Mouse (Mus musculus) G1E (cell line): ENCODE data around the gene Ahnak2. TPM values are rescaled to one million over a fixed set of nuclear protein-coding genes. Genes with fewer than 3 reads are reported as not detected.

ENCODE experiments used
- ATAC-seq: 2 replicates; pipeline ENCODE4 v1.8.0; 2016; ENCODE audit warnings: mild to moderate bottlenecking; ENCODE audit not compliant: insufficient number of reproducible peaks, poor library complexity, low FRiP score, severe bottlenecking; ENCODE audit errors: extremely low read depth
- DNase-seq: peaks from one replicate; pipeline ENCODE4 v3.0.0; 2012; ENCODE audit warnings: low spot score
- H3K27me3 ChIP-seq: 2 replicates; pipeline ENCODE4 v1.6.1; 2012; ENCODE audit warnings: mild to moderate bottlenecking, low read length, inconsistent platforms; ENCODE audit not compliant: insufficient read depth
- H3K36me3 ChIP-seq: replicated peaks from 2 replicates; pipeline ENCODE3; 2012; ENCODE audit warnings: mild to moderate bottlenecking, inconsistent platforms
- H3K4me1 ChIP-seq: 2 replicates; pipeline ENCODE4 v1.6.1; 2012; ENCODE audit warnings: low read depth, low read length, inconsistent platforms, mixed read lengths; ENCODE audit not compliant: insufficient read depth
- H3K4me3 ChIP-seq: 2 replicates; pipeline ENCODE4 v1.5.1; 2012; ENCODE audit warnings: low read depth, mild to moderate bottlenecking, inconsistent platforms, low read length, moderate library complexity, mixed read lengths
- H3K9me3 ChIP-seq: replicated peaks from 2 replicates; pipeline ENCODE4 v1.6.1; 2012; ENCODE audit warnings: inconsistent platforms
- CTCF ChIP-seq: IDR thresholded peaks from 2 replicates; pipeline ENCODE4 v1.5.1; 2012; ENCODE audit warnings: low read depth, low read length, inconsistent platforms, mixed read lengths
- GATA1 ChIP-seq: IDR thresholded peaks from 2 replicates; pipeline ENCODE4 v1.6.1; 2012; ENCODE audit warnings: borderline replicate concordance, low read length, inconsistent platforms, mixed read lengths
- GATA2 ChIP-seq: IDR thresholded peaks from 2 replicates; pipeline ENCODE4 v1.6.1; 2012; ENCODE audit warnings: low read depth, low read length, inconsistent platforms, borderline replicate concordance
- POLR2AphosphoS5 ChIP-seq: IDR thresholded peaks from 2 replicates; pipeline ENCODE4 v1.6.1; 2012; ENCODE audit warnings: low read depth, low read length, inconsistent platforms; ENCODE audit not compliant: insufficient replicate concordance
- TAL1 ChIP-seq: conservative IDR thresholded peaks from 2 replicates; pipeline ENCODE4 v1.6.1; 2012; ENCODE audit warnings: low read depth, low read length, inconsistent platforms, mixed read lengths
- polyA plus RNA-seq: library from polyadenylated mRNA; stranded (reverse); fragments of >175 nt; gene quantifications from 2 replicates; pipeline ENCODE4 v1.2.3, GENCODE M21; 2012
- total RNA-seq, 2 experiments: library from RNA; stranded (forward) in 1 of 2; stranded (reverse) in 1 of 2; fragments of 200-1000 nt in 1 of 2; fragments of >200 nt in 1 of 2; fragmentation: Nextera tagmentation in 1 of 2; gene quantifications; 2 replicates each; pipeline ENCODE4 v1.2.3; 2014 to 2017

Ahnak2 gene
- total and polyA plus RNA-seq, 3 experiments = 0.02 to 0.22 TPM; not detected in 1

GRCm38 (mm10) chr12:112797672-112798331 lies 4.7 kb downstream of the Ahnak2 start:
- Histone ChIP-seq H3K36me3 (no peaks in the 10 kb centered on the region), H3K27me3 (peaks cover 58% of the 10 kb centered on the region), H3K4me3 (no peak overlapping the region), H3K4me1 (peaks cover 46% of the 10 kb centered on the region), H3K9me3 (no peaks in the 10 kb centered on the region)
- TF ChIP-seq GATA2 = no peak
- TF ChIP-seq POLR2AphosphoS5 = no peak
- TF ChIP-seq TAL1 = no peak
- TF ChIP-seq CTCF = no peak
- no peak for TF ChIP-seq GATA1
- ATAC-seq = no peak
- DNase-seq = no peak

- Histone ChIP-seq H3K36me3 (no peaks in the 10 kb centered on the region), H3K27me3 (peaks cover 50% of the 10 kb centered on the region), H3K4me3 (no peak overlapping the region), H3K9me3 (no peaks in the 10 kb centered on the region), H3K4me1 (peaks cover 40% of the 10 kb centered on the region)
- TF ChIP-seq GATA1 = no peak
- TF ChIP-seq POLR2AphosphoS5 = no peak
- no peak for TF ChIP-seq CTCF
- no peak for TF ChIP-seq GATA2
- no peak for TF ChIP-seq TAL1
- no peak for DNase-seq
- no peak for ATAC-seq
Measured at GRCm38 (mm10) chr12:112796551-112797510, 5.6 kb downstream of the Ahnak2 start.

- H3K4me3 ChIP-seq = no peak overlapping the region
- DNase-seq = no peak
- ATAC-seq = no peak
- H3K4me1 ChIP-seq = peaks cover 37% of the 10 kb centered on the region
- no peaks in the 10 kb centered on the region for H3K36me3 ChIP-seq
- H3K27me3 ChIP-seq = peaks cover 47% of the 10 kb centered on the region
- H3K9me3 ChIP-seq = no peaks in the 10 kb centered on the region
- TF ChIP-seq GATA2 (no peak), TAL1 (no peak), CTCF (no peak), GATA1 (no peak), POLR2AphosphoS5 (no peak)
Measured at GRCm38 (mm10) chr12:112795466-112796104, 6.9 kb downstream of the Ahnak2 start.

GRCm38 (mm10) chr12:112794998-112795397 lies 7.5 kb downstream of the Ahnak2 start:
- peaks cover 47% of the 10 kb centered on the region for H3K27me3 ChIP-seq
- DNase-seq = no peak
- H3K36me3 ChIP-seq = no peaks in the 10 kb centered on the region
- no peak overlapping the region for H3K4me3 ChIP-seq
- H3K9me3 ChIP-seq = no peaks in the 10 kb centered on the region
- no peak for ATAC-seq
- TF ChIP-seq CTCF (no peak), TAL1 (no peak), GATA2 (no peak), POLR2AphosphoS5 (no peak), GATA1 (no peak)
- peaks cover 37% of the 10 kb centered on the region for H3K4me1 ChIP-seq

GRCm38 (mm10) chr12:112794356-112794816 lies 8.1 kb downstream of the Ahnak2 start:
- ATAC-seq (no peak), DNase-seq (no peak)
- H3K27me3 ChIP-seq = peaks cover 44% of the 10 kb centered on the region
- H3K4me3 ChIP-seq = no peak overlapping the region
- H3K36me3 ChIP-seq = no peaks in the 10 kb centered on the region
- no peak for TF ChIP-seq GATA2
- TF ChIP-seq TAL1 = no peak
- TF ChIP-seq POLR2AphosphoS5 = no peak
- no peak for TF ChIP-seq CTCF
- TF ChIP-seq GATA1 = no peak
- H3K4me1 ChIP-seq = peaks cover 37% of the 10 kb centered on the region
- H3K9me3 ChIP-seq = no peaks in the 10 kb centered on the region
